Mouse (Mus musculus) left cerebral cortex, postnatal 4 days (tissue): ENCODE results near the gene Rap1b. TPM values are rescaled to one million over a fixed set of nuclear protein-coding genes. Genes with fewer than 3 reads are reported as not detected.

Source experiments
- total RNA-seq, 2 experiments: library from RNA; stranded (reverse); gene quantifications; 2 replicates each; pipeline ENCODE4 v1.2.3; 2021

Gene Rap1b
- total RNA-seq, 2 experiments from 2014 or later: 98.6 to 110 TPM

Other genes with a start within 250 kb of the Rap1b start
- 1 to 10 TPM; 1.7 to 2.5 TPM for gene Cpm, start 216.5 kb downstream of the Rap1b start, total RNA-seq
- 10 to 100 TPM; 39.1 to 51.9 TPM for gene Mdm2, start 135.3 kb downstream of the Rap1b start, total RNA-seq
- gene Slc35e3, start 99.7 kb downstream of the Rap1b start, total RNA-seq: 10 to 100 TPM; 36.9 to 37.6 TPM
- 10 to 100 TPM; 23.9 to 24.4 TPM for gene Nup107, start 53.3 kb downstream of the Rap1b start, total RNA-seq